Mouse (Mus musculus) adipocyte (in vitro differentiated cells): Measurements from ENCODE around the gene Fgd3.

ENCODE experiments used
- DNase-seq: peaks from one replicate; pipeline ENCODE4 v3.0.0-alpha.2; 2016; ENCODE audit warnings: low spot score

Fgd3 gene

GRCm38 (mm10) chr13:49306771-49307310 is 13.3 kb downstream of the Fgd3 start:
- DNase-seq = no peak

- no peak for DNase-seq
Measured at GRCm38 (mm10) chr13:49300771-49301170, 19.3 kb downstream of the Fgd3 start.

- DNase-seq = no peak
Measured at GRCm38 (mm10) chr13:49298514-49299381, 21.4 kb downstream of the Fgd3 start.

- DNase-seq = no peak
Measured at GRCm38 (mm10) chr13:49296270-49296669, 23.8 kb downstream of the Fgd3 start.

GRCm38 (mm10) chr13:49294108-49294507 is 26.0 kb downstream of the Fgd3 start:
- no peak for DNase-seq

GRCm38 (mm10) chr13:49291949-49292348 is 28.2 kb downstream of the Fgd3 start:
- DNase-seq = no peak

GRCm38 (mm10) chr13:49291398-49291797 is 28.7 kb downstream of the Fgd3 start:
- DNase-seq = no peak

GRCm38 (mm10) chr13:49287224-49287623 is 32.9 kb downstream of the Fgd3 start:
- DNase-seq = no peak

GRCm38 (mm10) chr13:49286750-49287149 is 33.4 kb downstream of the Fgd3 start:
- DNase-seq = no peak

GRCm38 (mm10) chr13:49283686-49284085 is 36.4 kb downstream of the Fgd3 start:
- no peak for DNase-seq

GRCm38 (mm10) chr13:49282168-49282567 is 37.9 kb downstream of the Fgd3 start:
- no peak for DNase-seq

GRCm38 (mm10) chr13:49271831-49272765 is 48.0 kb downstream of the Fgd3 start:
- no peak for DNase-seq

GRCm38 (mm10) chr13:49270500-49270899 is 49.6 kb downstream of the Fgd3 start:
- no peak for DNase-seq

GRCm38 (mm10) chr13:49267645-49268044 is 52.5 kb downstream of the Fgd3 start:
- no peak for DNase-seq

- DNase-seq = no peak
Measured at GRCm38 (mm10) chr13:49260036-49260722, 59.9 kb downstream of the Fgd3 start.

- no peak for DNase-seq
Measured at GRCm38 (mm10) chr13:49257819-49258313, 62.2 kb downstream of the Fgd3 start.

GRCm38 (mm10) chr13:49252746-49253145 is 67.4 kb downstream of the Fgd3 start:
- DNase-seq = no peak

- peak; percentile 28 for DNase-seq
Measured at GRCm38 (mm10) chr13:49252113-49252512, 68.0 kb downstream of the Fgd3 start.

GRCm38 (mm10) chr13:49250716-49251517 is 69.2 kb downstream of the Fgd3 start:
- no peak for DNase-seq

- DNase-seq = no peak
Measured at GRCm38 (mm10) chr13:49249634-49250033, 70.5 kb downstream of the Fgd3 start.

- no peak for DNase-seq
Measured at GRCm38 (mm10) chr13:49248923-49249322, 71.2 kb downstream of the Fgd3 start.
